Mouse (Mus musculus): ENCODE results near the gene Ubc.

DNA sequence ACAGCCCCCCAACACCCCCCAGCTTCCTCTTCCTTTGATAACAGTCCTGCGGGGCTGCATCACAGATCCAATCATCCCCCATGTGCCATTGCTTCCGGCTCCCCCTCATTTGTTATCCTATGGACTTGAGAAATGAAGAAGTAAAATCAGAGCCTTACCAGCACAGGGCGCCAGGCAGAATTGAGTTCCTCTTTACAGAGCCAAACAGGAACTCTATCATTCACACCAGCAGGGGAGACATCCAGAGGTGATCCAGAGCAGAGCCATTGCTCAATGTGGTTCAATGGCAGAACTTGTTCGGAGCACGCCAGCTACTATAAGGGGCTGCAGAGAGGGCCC lies 31.8 kb downstream of the Ubc start:
- TF ChIP-seq POLR2A (IDR thresholded peaks at IDR 0.05; ENCODE audit: borderline replicate concordance, low read depth, low read length) = no peak
- no peak for TF ChIP-seq CTCF (IDR thresholded peaks at IDR 0.05; ENCODE audit: low read depth, low read length)
